Mouse (Mus musculus) spleen, adult 2 months (tissue): ENCODE measurements around the gene Ntn5. TPM values are rescaled to one million over a fixed set of nuclear protein-coding genes. Genes with fewer than 3 reads are reported as not detected.

Source experiments
- DNase-seq, 2 experiments: peaks; one replicate each; pipeline versions ENCODE4 v3.0.0 to v3.0.0-alpha.2; 2012 to 2021; ENCODE audit warnings: low spot score in 2 of 2, low read depth in 1 of 2
- H3K27ac ChIP-seq: fragments of 200-500 bp; 2 replicates; pipeline ENCODE4 v1.5.1; 2012; ENCODE audit warnings: low read length, inconsistent platforms; ENCODE audit not compliant: insufficient read depth
- H3K27me3 ChIP-seq: fragments of 200-500 bp; 2 replicates; pipeline ENCODE4 v1.6.1; 2012; ENCODE audit warnings: mild to moderate bottlenecking, moderate library complexity, low read length, inconsistent platforms; ENCODE audit not compliant: control insufficient read depth, insufficient read depth
- H3K36me3 ChIP-seq: fragments of 200-500 bp; 2 replicates; pipeline ENCODE4 v1.6.1; 2012; ENCODE audit warnings: mild to moderate bottlenecking, low read length, inconsistent platforms; ENCODE audit not compliant: control insufficient read depth, insufficient read depth
- H3K4me1 ChIP-seq: fragments of 200-500 bp; 2 replicates; pipeline ENCODE4 v1.6.1; 2011; ENCODE audit warnings: inconsistent platforms; ENCODE audit not compliant: control insufficient read depth, insufficient read depth, insufficient read length
- H3K4me3 ChIP-seq: fragments of 200-500 bp; 2 replicates; pipeline ENCODE4 v1.5.1; 2011; ENCODE audit warnings: mild to moderate bottlenecking, inconsistent platforms; ENCODE audit not compliant: insufficient read depth, insufficient read length; ENCODE audit errors: extremely low read depth
- CTCF ChIP-seq: fragments of 200-500 bp; IDR thresholded peaks from 2 replicates; pipeline ENCODE4 v1.5.1; 2011; ENCODE audit warnings: mild to moderate bottlenecking, inconsistent platforms; ENCODE audit not compliant: insufficient read depth, insufficient read length, insufficient replicate concordance; ENCODE audit errors: extremely low read depth
- POLR2A ChIP-seq: fragments of 200-500 bp; IDR thresholded peaks from 2 replicates; pipeline ENCODE4 v1.6.1; 2011; ENCODE audit warnings: low read depth, low read length, inconsistent platforms
- WGBS: fragments of 180-500 bp; shearing (Covaris S2); methylation state at CpG from one replicate; pipeline ENCODE4 v1.1.7; 2018; 5-methylcytosine and 5-hydroxymethylcytosine counted together
- polyA plus RNA-seq: library from polyadenylated mRNA; depleted of rRNA; stranded (reverse); fragments of >200 nt; gene quantifications from 2 replicates; pipeline ENCODE4 v1.2.3, GENCODE M21; 2012

Gene Ntn5
- polyA plus RNA-seq, 1 experiment: 2.2 TPM

DNA sequence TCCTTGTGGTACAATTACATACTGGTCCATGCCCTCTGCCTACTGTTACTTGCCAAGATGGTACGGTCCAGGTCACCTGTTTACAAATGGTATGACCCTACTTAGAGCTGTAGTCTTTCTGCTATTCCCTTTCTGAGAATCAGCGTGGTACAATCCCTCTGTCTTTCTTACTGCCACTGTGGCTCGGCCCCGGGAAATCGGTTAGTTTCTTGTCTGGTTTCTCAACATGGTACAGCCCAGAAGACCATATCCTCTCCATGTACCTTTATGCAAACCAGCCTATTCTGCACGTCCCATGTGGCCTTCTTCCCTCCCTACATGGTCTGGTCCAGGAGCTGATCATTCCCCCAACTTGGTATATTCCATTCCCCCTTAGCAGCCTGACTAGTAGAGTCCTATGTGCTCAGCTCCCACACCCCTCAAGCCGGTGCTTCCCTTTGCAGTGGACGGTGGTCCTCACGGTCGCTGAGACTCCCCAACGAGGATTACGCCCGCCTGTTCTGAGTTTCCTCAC is 20.3 kb downstream of the Ntn5 start:
- no peak for DNase-seq
- Histone ChIP-seq H3K27ac (peak overlapping the region; percentile 83), H3K4me3 (peak overlapping the region; percentile 57), H3K4me1 (peaks cover 31% of the 10 kb centered on the region), H3K36me3 (no peaks in the 10 kb centered on the region), H3K27me3 (peaks cover 11% of the 10 kb centered on the region)
- under 1% methylated on average over 13 of the region's 13 CpGs for WGBS
- TF ChIP-seq POLR2A (no peak; the same call in 1 of the 2 replicates), CTCF (no peak)

GRCm38 (mm10) chr7:45704730-45705442 is 21.1 kb downstream of the Ntn5 start, which contains the start of gene Dbp:
TSS of gene Dbp (plus strand) at chr7:45705088.
- TF ChIP-seq POLR2A (peak; percentile 29; the same call in 1 of the 2 replicates), CTCF (no peak)
- H3K27ac ChIP-seq: peak within 1 kb of the TSS; percentile 84
- peaks cover under 1% of the 10 kb centered on the region; the same call in 1 of the 2 replicates for H3K36me3 ChIP-seq
- peaks cover 6% of the 10 kb centered on the region for H3K27me3 ChIP-seq
- peaks cover 31% of the 10 kb centered on the region for H3K4me1 ChIP-seq
- H3K4me3 ChIP-seq: peak within 1 kb of the TSS; percentile 71
- under 1% methylated on average over 36 of the region's 36 CpGs for WGBS
- peak; percentile 99 for DNase-seq

DNA sequence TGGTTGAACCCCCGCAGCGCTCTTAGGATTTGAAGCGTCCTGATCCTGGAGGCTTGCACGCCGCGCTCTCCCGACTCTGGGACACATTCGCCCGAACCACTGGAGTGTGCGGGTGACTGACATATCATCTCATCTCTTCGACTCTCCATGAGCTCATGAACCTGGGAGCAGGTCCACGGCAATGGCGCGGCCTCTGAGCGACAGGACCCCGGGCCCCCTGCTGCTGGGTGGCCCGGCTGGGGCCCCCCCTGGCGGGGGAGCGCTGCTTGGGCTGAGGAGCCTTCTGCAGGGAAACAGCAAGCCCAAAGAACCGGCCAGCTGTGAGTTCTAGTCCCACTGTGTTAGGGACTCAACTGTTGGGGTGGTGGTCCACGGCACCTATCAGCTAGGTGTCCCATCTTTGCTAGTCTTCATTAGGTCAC is 21.6 kb downstream of the Ntn5 start:
- no peak for DNase-seq

DNA sequence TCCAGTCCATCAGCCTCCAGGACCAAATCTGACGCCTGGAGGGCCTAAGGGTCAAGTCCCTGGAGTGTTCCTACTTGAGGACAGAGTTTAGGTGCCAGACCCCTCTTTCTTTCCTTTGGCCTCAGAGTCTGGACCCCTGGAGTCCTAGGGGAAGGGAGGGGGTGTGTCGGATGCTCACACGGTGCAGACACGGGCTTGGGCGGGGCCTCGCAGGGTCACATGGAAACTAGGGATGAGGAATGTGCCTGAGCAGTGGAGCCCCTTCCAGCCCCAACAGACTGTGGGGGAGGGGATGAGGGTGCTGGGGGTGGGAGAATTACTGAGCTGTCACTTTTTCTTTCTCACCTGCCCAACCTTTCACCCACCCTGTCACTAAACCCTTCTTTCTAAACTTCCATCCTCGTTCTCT is 22.1 kb downstream of the Ntn5 start:
- no peak for DNase-seq
- Histone ChIP-seq H3K4me3 (peak overlapping the region; percentile 71), H3K27me3 (no peaks in the 10 kb centered on the region), H3K4me1 (peaks cover 23% of the 10 kb centered on the region), H3K27ac (peak overlapping the region; percentile 84), H3K36me3 (peaks cover 6% of the 10 kb centered on the region)
- WGBS: under 1% methylated on average over 7 of the region's 7 CpGs
- TF ChIP-seq CTCF (no peak), POLR2A (no peak)

More for the DNA sequence above, 21.6 kb downstream of the Ntn5 start:
- Histone ChIP-seq H3K27me3 (0 out of 2 replicates have a peak, but pooled peaks cover under 1% of the 10 kb centered on the region), H3K4me1 (peaks cover 25% of the 10 kb centered on the region), H3K4me3 (peak overlapping the region; percentile 71), H3K36me3 (peaks cover 3% of the 10 kb centered on the region), H3K27ac (peak overlapping the region; percentile 84)
- WGBS: under 1% methylated on average over 21 of the region's 21 CpGs
- TF ChIP-seq POLR2A (no peak), CTCF (no peak)

- peak; percentile 63 to 89 for DNase-seq
- H3K27ac ChIP-seq: peak overlapping the region; percentile 84
- no peaks in the 10 kb centered on the region for H3K27me3 ChIP-seq
- TF ChIP-seq CTCF (no peak), POLR2A (peak; percentile 44)
- WGBS: under 1% methylated on average over 31 of the region's 45 CpGs
- peaks cover 13% of the 10 kb centered on the region for H3K36me3 ChIP-seq
- peak overlapping the region; percentile 71 for H3K4me3 ChIP-seq
- H3K4me1 ChIP-seq: peaks cover 23% of the 10 kb centered on the region
Measured at GRCm38 (mm10) chr7:45706721-45707241, 23.0 kb downstream of the Ntn5 start.

DNA sequence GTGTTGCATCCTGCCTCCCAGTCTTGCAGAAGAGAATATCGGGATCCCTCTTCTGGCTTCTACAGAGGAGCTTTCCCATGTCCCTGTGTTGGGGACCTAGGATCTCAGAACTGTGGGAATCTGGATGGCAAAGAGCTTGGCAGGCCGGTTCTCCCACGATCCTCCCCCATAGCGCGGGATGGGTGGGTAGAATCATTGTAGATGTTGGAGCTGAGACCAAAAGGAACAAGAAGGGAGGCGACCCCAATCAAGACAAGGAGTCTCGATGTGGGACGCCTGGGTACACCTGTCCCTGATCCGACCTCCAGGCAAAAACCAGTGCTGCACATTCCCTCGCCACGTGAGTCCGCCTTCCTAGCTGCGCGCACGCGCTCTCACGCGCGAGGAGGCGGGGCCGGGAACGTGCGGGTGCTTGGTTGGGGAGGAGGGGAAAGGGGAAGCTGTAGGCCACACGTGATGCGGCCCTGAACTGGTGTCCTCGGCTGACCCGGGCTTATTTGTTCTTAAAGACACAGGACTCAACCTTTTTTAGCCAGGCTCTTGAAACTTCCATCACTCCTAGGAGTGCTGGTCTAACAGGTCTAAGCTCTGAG is 23.6 kb downstream of the Ntn5 start:
- WGBS: 0% methylated on average over 27 of the region's 27 CpGs
- Histone ChIP-seq H3K27me3 (no peaks in the 10 kb centered on the region), H3K4me1 (peaks cover 23% of the 10 kb centered on the region), H3K4me3 (peak overlapping the region; percentile 56), H3K36me3 (peaks cover 19% of the 10 kb centered on the region), H3K27ac (peak overlapping the region; percentile 84)
- peak; percentile 20; the same call in 1 of the 2 replicates for TF ChIP-seq POLR2A
- no peak for TF ChIP-seq CTCF
- peak; percentile 90 to 93 for DNase-seq

GRCm38 (mm10) chr7:45708221-45708761 is 24.5 kb downstream of the Ntn5 start:
- TF ChIP-seq CTCF: no peak
- no peak for TF ChIP-seq POLR2A
- peak overlapping the region; percentile 82 for H3K27ac ChIP-seq
- DNase-seq: no peak
- peak overlapping the region; percentile 32 for H3K4me3 ChIP-seq
- H3K36me3 ChIP-seq: peaks cover 27% of the 10 kb centered on the region
- peaks cover 23% of the 10 kb centered on the region for H3K4me1 ChIP-seq
- 25% methylated on average over 13 of the region's 13 CpGs for WGBS
- no peaks in the 10 kb centered on the region for H3K27me3 ChIP-seq
